Mouse (Mus musculus): ENCODE results near the gene Map2.

DNA sequence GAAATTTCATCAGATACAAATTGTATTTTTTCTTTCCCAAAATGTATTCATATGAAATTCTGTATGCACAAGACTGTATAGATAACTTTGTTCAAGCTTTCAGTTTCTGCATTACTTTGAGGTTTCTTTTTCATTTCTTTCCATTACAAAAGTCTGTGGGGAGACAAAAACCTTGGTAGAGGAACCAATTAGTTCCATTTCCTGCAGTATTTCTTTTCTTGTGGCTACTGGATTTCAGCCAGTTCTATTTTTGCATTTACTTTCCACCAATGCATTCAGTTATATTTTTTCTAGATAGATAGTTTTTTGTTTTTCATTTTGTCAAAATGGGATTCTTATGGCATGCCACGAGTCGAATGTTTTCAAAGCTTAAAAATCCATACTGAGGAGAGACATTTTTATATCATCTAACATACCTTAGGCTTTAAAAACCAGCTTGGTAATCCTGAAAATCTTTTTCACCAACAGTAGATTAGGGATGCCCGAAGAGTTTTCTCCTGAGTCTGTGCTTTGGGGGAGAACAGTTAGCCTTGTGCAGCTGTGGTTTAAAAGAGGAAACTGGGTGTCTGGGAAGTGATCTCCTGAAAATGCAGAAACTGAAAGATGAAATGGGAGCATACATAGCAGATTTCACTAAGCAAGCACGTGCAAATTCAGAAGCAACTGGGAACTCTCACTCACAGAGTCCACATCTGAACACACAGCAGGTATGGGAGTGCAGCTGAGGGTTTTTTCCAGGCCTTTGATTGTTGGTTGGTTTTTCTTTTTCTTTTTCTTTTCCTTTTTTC is 104.3 kb downstream of the Map2 start:
- TF ChIP-seq POLR2A (IDR thresholded peaks at IDR 0.05; ENCODE audit: low read depth, low read length) (no peak), CTCF (conservative IDR thresholded peaks at IDR 0.05; ENCODE audit: insufficient read depth, insufficient read length, low read depth, low read length) (no peak)

Data from kidney, adult 2 months (tissue).